ENCODE assay signal across 26 mouse cellular contexts in genomic region chr12:54605203-54605602, GRCm38 (mm10). TPM values are rescaled to one million over a fixed set of nuclear protein-coding genes. Genes with fewer than 3 reads are reported as not detected.
DNase-seq lines count a peak whose midpoint lies in the region; ATAC-seq and TF ChIP-seq lines count a peak whose summit lies in the region.
"Had no signal": no experiment of that assay in that cellular context is flagged by ENCODE, and none has a peak within 500 bp of the region (broad histone marks: within the 10 kb centered on the region; RNA-seq: fewer than 3 reads in every experiment).

No protein-coding gene starts in this region.

- H3K4me2 ChIP-seq in kidney, postnatal 0 days (ENCODE audit: low read length), result no peak overlapping the region
- no peak overlapping the region for H3K4me2 ChIP-seq in lung, postnatal 0 days (replicated peaks; ENCODE audit: low read depth, low read length)
- H3K4me2 ChIP-seq in intestine, embryonic 15.5 days (replicated peaks), result no peak overlapping the region
- H3K4me2 ChIP-seq: embryonic facial prominence, embryonic 15.5 days; hindbrain, embryonic 14.5 days; liver, embryonic 11.5 days had no signal

- H3K36me3 ChIP-seq in kidney, postnatal 0 days (ENCODE audit: insufficient read depth, low read length), result no peaks in the 10 kb centered on the region
- no peaks in the 10 kb centered on the region for H3K36me3 ChIP-seq in lung, postnatal 0 days (ENCODE audit: insufficient read depth, low read length)
- no peaks in the 10 kb centered on the region for H3K36me3 ChIP-seq in intestine, embryonic 15.5 days
- H3K36me3 ChIP-seq: embryonic facial prominence, embryonic 10.5 days; embryonic facial prominence, embryonic 15.5 days; heart, embryonic 10.5 days had no signal

- no peaks in the 10 kb centered on the region for H3K4me1 ChIP-seq in kidney, postnatal 0 days (replicated peaks; ENCODE audit: insufficient read depth, low read length)
- H3K4me1 ChIP-seq in lung, postnatal 0 days (ENCODE audit: insufficient read depth, low read depth, low read length), result no peaks in the 10 kb centered on the region
- H3K4me1 ChIP-seq in intestine, embryonic 15.5 days (replicated peaks), result 0 out of 2 replicates have a peak, but pooled peaks cover 2% of the 10 kb centered on the region
- H3K4me1 ChIP-seq: embryonic facial prominence, embryonic 15.5 days; heart, embryonic 10.5 days; megakaryocyte, embryonic 14.5 days had no signal

- no peak overlapping the region for H3K9ac ChIP-seq in kidney, postnatal 0 days (ENCODE audit: low read depth, low read length)
- H3K9ac ChIP-seq in lung, postnatal 0 days (replicated peaks; ENCODE audit: low read depth), result no peak overlapping the region
- no peak overlapping the region for H3K9ac ChIP-seq in intestine, embryonic 15.5 days
- H3K9ac ChIP-seq: embryonic facial prominence, embryonic 15.5 days; hindbrain, embryonic 14.5 days had no signal

- no peak for ATAC-seq in kidney, postnatal 0 days (replicated peaks; ENCODE audit: low FRiP score, low read depth)
- no peak for ATAC-seq in lung, postnatal 0 days
- ATAC-seq in intestine, embryonic 15.5 days, result 0 out of 2 replicates have a peak, but pooled peaks have one; percentile 29
- ATAC-seq: activated CD4-positive, CD25-positive, alpha-beta regulatory T cell, adult 4 months; forebrain, embryonic 14.5 days had no signal

- no peak for TF ChIP-seq CTCF in kidney, postnatal 0 days (IDR thresholded peaks at IDR 0.05; ENCODE audit: low read depth)
- no peak for TF ChIP-seq CTCF in lung, postnatal 0 days (IDR thresholded peaks at IDR 0.05)

- no peak for TF ChIP-seq EP300 in lung, postnatal 0 days (IDR thresholded peaks at IDR 0.05)

- 58% methylated on average over 3 of the region's 3 CpGs for WGBS in kidney, postnatal 0 days
- 34% methylated on average over 3 of the region's 3 CpGs for WGBS in lung, postnatal 0 days
- 46% methylated on average over 3 of the region's 3 CpGs for WGBS in intestine, embryonic 15.5 days

- DNase-seq in kidney, postnatal 0 days (ENCODE audit: low spot score), result peak; percentile 24
- no peak for DNase-seq in kidney, postnatal 14 days
- DNase-seq in lung, postnatal 0 days (ENCODE audit: low spot score), result peak; percentile 27
- no peak for DNase-seq in lung, postnatal 25 days (ENCODE audit: low spot score)
- DNase-seq in yolk sac, embryonic 10.5 days (ENCODE audit: low spot score), result peak; percentile 48
- no peak for DNase-seq in urinary bladder, postnatal 25 days (ENCODE audit: low spot score)
- DNase-seq: adrenal gland, adult 2 months; B cell, adult 2 months; cerebellum, adult 8-10 months; cerebellum, postnatal 25 days; gastrocnemius, postnatal 14 days; heart, postnatal 10 days; kidney, adult 8-10 months; kidney, postnatal 25 days; lung, postnatal 10 days; midbrain, embryonic 14.5 days; thymus, postnatal 14 days had no signal

- no peak overlapping the region for H3K4me3 ChIP-seq in kidney, postnatal 0 days (replicated peaks; ENCODE audit: low read depth, low read length)
- H3K4me3 ChIP-seq in lung, postnatal 0 days (ENCODE audit: low read depth, low read length), result no peak overlapping the region
- H3K4me3 ChIP-seq in intestine, embryonic 15.5 days (replicated peaks), result no peak overlapping the region
- H3K4me3 ChIP-seq: embryonic facial prominence, embryonic 10.5 days; embryonic facial prominence, embryonic 15.5 days; heart, embryonic 10.5 days; megakaryocyte, embryonic 14.5 days had no signal

- H3K27ac ChIP-seq in kidney, postnatal 0 days, result no peak overlapping the region
- no peak overlapping the region for H3K27ac ChIP-seq in lung, postnatal 0 days (ENCODE audit: low read length)
- no peak overlapping the region for H3K27ac ChIP-seq in intestine, embryonic 15.5 days
- H3K27ac ChIP-seq: embryonic facial prominence, embryonic 10.5 days; embryonic facial prominence, embryonic 15.5 days; heart, embryonic 10.5 days; hindbrain, embryonic 14.5 days had no signal

- no peaks in the 10 kb centered on the region for H3K9me3 ChIP-seq in kidney, postnatal 0 days (replicated peaks; ENCODE audit: low read length)
- H3K9me3 ChIP-seq in lung, postnatal 0 days (ENCODE audit: low read length), result no peaks in the 10 kb centered on the region
- H3K9me3 ChIP-seq in intestine, embryonic 15.5 days, result no peaks in the 10 kb centered on the region
- H3K9me3 ChIP-seq: embryonic facial prominence, embryonic 15.5 days; heart, embryonic 10.5 days had no signal

- no peaks in the 10 kb centered on the region for H3K27me3 ChIP-seq in kidney, postnatal 0 days (ENCODE audit: insufficient read depth, low read length)
- no peaks in the 10 kb centered on the region for H3K27me3 ChIP-seq in lung, postnatal 0 days (replicated peaks; ENCODE audit: insufficient read depth, low read length)
- no peaks in the 10 kb centered on the region for H3K27me3 ChIP-seq in intestine, embryonic 15.5 days (replicated peaks)
- H3K27me3 ChIP-seq: embryonic facial prominence, embryonic 15.5 days; megakaryocyte, embryonic 14.5 days had no signal

RNA-seq across cellular contexts. Expression of gene Sptssa, which starts 51.2 kb away (rescaled TPM):
- polyA plus RNA-seq in kidney, postnatal 0 days (2015; fragmentation: Nextera tagmentation; extraction: Ambion mirVana), result 232 and 235 TPM in 2 replicates
- polyA plus RNA-seq in lung, postnatal 0 days (2015; fragmentation: Nextera tagmentation; extraction: Ambion mirVana), result 134 and 155 TPM in 2 replicates
- polyA plus RNA-seq in intestine, embryonic 15.5 days (2015; fragmentation: Nextera tagmentation; extraction: Ambion mirVana), result 218 and 233 TPM in 2 replicates

Comparison
In these comparisons a context has a peak if more than half of its experiments do, and no peak if none do; other contexts are left out.
1. DNase-seq: peak in kidney, postnatal 0 days (single experiment), lung, postnatal 0 days (single experiment) and yolk sac, embryonic 10.5 days (single experiment); none in kidney, postnatal 14 days (single experiment), lung, postnatal 25 days (single experiment) and urinary bladder, postnatal 25 days (single experiment).